Mouse (Mus musculus): ENCODE data around the gene Efcab7. TPM values are rescaled to one million over a fixed set of nuclear protein-coding genes. Genes with fewer than 3 reads are reported as not detected.

Gene Efcab7
- polyA plus RNA-seq, 1 experiment, result 15.2 TPM

GRCm38 (mm10) chr4:99881882-99882281 is 52.9 kb downstream of the Efcab7 start:
- Histone ChIP-seq H3K36me3 (ENCODE audit: control insufficient read depth, insufficient read depth) (peaks cover 3% of the 10 kb centered on the region), H3K79me2 (ENCODE audit: control insufficient read depth, insufficient read depth) (no peaks in the 10 kb centered on the region), H3K4me3 (ENCODE audit: insufficient read depth, poor library complexity, severe bottlenecking) (no peak overlapping the region), H3K79me3 (ENCODE audit: low read depth) (no peaks in the 10 kb centered on the region), H3ac (ENCODE audit: control insufficient read depth, insufficient read length, low read depth) (no peak overlapping the region), H3K27me3 (ENCODE audit: control insufficient read depth, insufficient read depth, insufficient read length) (no peaks in the 10 kb centered on the region)
- TF ChIP-seq USF1 (IDR thresholded peaks at IDR 0.05; ENCODE audit: low read depth) (no peak), MYOD1 (IDR thresholded peaks at IDR 0.05; ENCODE audit: control insufficient read depth, insufficient read length, low read depth) (no peak)

DNA sequence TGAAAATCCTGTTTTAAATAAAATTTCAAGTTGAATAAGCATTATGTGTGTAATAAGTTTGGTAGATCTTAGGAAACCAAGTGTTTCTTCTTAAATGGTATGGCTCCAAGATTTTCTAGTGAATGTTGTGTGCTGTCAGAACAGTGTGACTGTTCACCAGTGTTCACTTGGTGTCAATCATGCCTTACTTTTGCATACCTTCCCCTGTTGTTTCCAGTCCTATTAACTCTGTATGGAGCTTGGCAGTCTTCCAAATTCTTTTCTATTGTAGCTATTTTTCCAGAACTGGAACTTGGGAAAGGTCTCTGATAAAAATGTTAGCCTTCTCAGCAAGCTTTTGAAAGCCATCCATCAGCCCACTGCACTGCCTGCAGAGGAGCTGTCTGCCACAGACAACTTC is 53.4 kb downstream of the Efcab7 start:
- H3K79me2 ChIP-seq (ENCODE audit: control insufficient read depth, insufficient read depth), result no peaks in the 10 kb centered on the region
- H3ac ChIP-seq (ENCODE audit: control insufficient read depth, insufficient read length, low read depth), result no peak overlapping the region
- no peaks in the 10 kb centered on the region for H3K27me3 ChIP-seq (ENCODE audit: control insufficient read depth, insufficient read depth, insufficient read length)
- no peak overlapping the region for H3K4me3 ChIP-seq (ENCODE audit: insufficient read depth, poor library complexity, severe bottlenecking)
- peaks cover under 1% of the 10 kb centered on the region for H3K36me3 ChIP-seq (ENCODE audit: control insufficient read depth, insufficient read depth)
- TF ChIP-seq MAX (IDR thresholded peaks at IDR 0.05), result no peak
- TF ChIP-seq MYOD1 (IDR thresholded peaks at IDR 0.05; ENCODE audit: control insufficient read depth, insufficient read length, low read depth), result no peak
- no peaks in the 10 kb centered on the region for H3K79me3 ChIP-seq (ENCODE audit: low read depth)

- TF ChIP-seq CTCF (IDR thresholded peaks at IDR 0.05; ENCODE audit: control insufficient read depth, insufficient read depth, insufficient read length) (no peak), CEBPB (IDR thresholded peaks at IDR 0.05; ENCODE audit: low read depth) (no peak), MYOD1 (IDR thresholded peaks at IDR 0.05; ENCODE audit: control insufficient read depth, insufficient read length, low read depth) (no peak), MAX (IDR thresholded peaks at IDR 0.05) (no peak), FOSL1 (IDR thresholded peaks at IDR 0.05; ENCODE audit: insufficient read depth, low read length, poor library complexity, severe bottlenecking) (no peak), USF1 (IDR thresholded peaks at IDR 0.05; ENCODE audit: low read depth) (no peak), MYOG (IDR thresholded peaks at IDR 0.05; ENCODE audit: control insufficient read depth, extremely low read depth, insufficient read length) (no peak)
- Histone ChIP-seq H3K79me2 (ENCODE audit: control insufficient read depth, insufficient read depth) (no peaks in the 10 kb centered on the region), H3ac (ENCODE audit: control insufficient read depth, insufficient read length, low read depth) (no peak overlapping the region), H3K79me3 (ENCODE audit: low read depth) (no peaks in the 10 kb centered on the region), H3K27me3 (ENCODE audit: control insufficient read depth, insufficient read depth, insufficient read length) (no peaks in the 10 kb centered on the region), H3K4me3 (ENCODE audit: insufficient read depth, poor library complexity, severe bottlenecking) (no peak overlapping the region), H3K36me3 (ENCODE audit: control insufficient read depth, insufficient read depth) (peaks cover 6% of the 10 kb centered on the region)
Observed at GRCm38 (mm10) chr4:99913894-99914451, 85.0 kb downstream of the Efcab7 start.

DNA sequence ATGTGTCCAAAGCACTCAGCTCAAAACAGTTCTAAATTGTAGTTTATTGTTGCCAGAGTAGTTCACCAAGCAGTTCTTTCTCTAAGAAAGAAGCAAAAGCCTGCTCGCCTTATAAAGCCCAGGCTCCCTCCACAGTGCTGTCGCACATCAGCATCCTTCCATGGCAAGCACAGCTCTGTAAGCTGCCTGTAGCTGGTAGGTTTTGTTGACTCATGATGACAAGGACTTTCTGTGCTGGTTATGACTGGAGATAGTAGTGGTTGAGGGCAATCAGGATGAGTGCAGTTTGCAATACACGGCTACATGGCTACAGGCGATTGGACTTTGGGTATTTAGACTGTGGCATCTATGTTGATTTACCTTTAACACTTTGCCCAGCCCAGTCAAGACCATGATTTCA is 97.4 kb downstream of the Efcab7 start:
- no peak for TF ChIP-seq USF1 (IDR thresholded peaks at IDR 0.05; ENCODE audit: low read depth)
- Histone ChIP-seq H3K79me3 (ENCODE audit: low read depth) (peaks cover 4% of the 10 kb centered on the region), H3K27me3 (ENCODE audit: control insufficient read depth, insufficient read depth, insufficient read length) (no peaks in the 10 kb centered on the region), H3ac (ENCODE audit: control insufficient read depth, insufficient read length, low read depth) (no peak overlapping the region), H3K4me3 (ENCODE audit: insufficient read depth, poor library complexity, severe bottlenecking) (no peak overlapping the region), H3K79me2 (ENCODE audit: control insufficient read depth, insufficient read depth) (peaks cover 12% of the 10 kb centered on the region), H3K36me3 (ENCODE audit: control insufficient read depth, insufficient read depth) (no peaks in the 10 kb centered on the region)

GRCm38 (mm10) chr4:99928521-99928920 is 99.5 kb downstream of the Efcab7 start:
- Histone ChIP-seq H3K36me3 (ENCODE audit: control insufficient read depth, insufficient read depth) (no peaks in the 10 kb centered on the region), H3K79me2 (ENCODE audit: control insufficient read depth, insufficient read depth) (peaks cover 25% of the 10 kb centered on the region), H3K27me3 (ENCODE audit: control insufficient read depth, insufficient read depth, insufficient read length) (no peaks in the 10 kb centered on the region), H3K4me3 (ENCODE audit: insufficient read depth, poor library complexity, severe bottlenecking) (no peak overlapping the region), H3K79me3 (ENCODE audit: low read depth) (peaks cover 6% of the 10 kb centered on the region), H3ac (ENCODE audit: control insufficient read depth, insufficient read length, low read depth) (no peak overlapping the region)
- no peak for TF ChIP-seq USF1 (IDR thresholded peaks at IDR 0.05; ENCODE audit: low read depth)
- no peak for TF ChIP-seq CTCF (IDR thresholded peaks at IDR 0.05; ENCODE audit: control insufficient read depth, insufficient read depth, insufficient read length)
- no peak for TF ChIP-seq MAX (IDR thresholded peaks at IDR 0.05)
- no peak for TF ChIP-seq CEBPB (IDR thresholded peaks at IDR 0.05; ENCODE audit: low read depth)
- TF ChIP-seq MYOD1 (IDR thresholded peaks at IDR 0.05; ENCODE audit: control insufficient read depth, insufficient read length, low read depth), result no peak
- no peak for TF ChIP-seq FOSL1 (IDR thresholded peaks at IDR 0.05; ENCODE audit: insufficient read depth, low read length, poor library complexity, severe bottlenecking)
- TF ChIP-seq MYOG (IDR thresholded peaks at IDR 0.05; ENCODE audit: control insufficient read depth, extremely low read depth, insufficient read length), result no peak

GRCm38 (mm10) chr4:99929149-99929612 is 100.2 kb downstream of the Efcab7 start, which contains the start of gene Pgm1:
Gene Pgm1, plus strand, starts transcription at chr4:99929414.
- H3K4me3 ChIP-seq (ENCODE audit: insufficient read depth, poor library complexity, severe bottlenecking), result peak within 1 kb of the TSS; percentile 61
- TF ChIP-seq MAX (IDR thresholded peaks at IDR 0.05) (no peak), USF1 (IDR thresholded peaks at IDR 0.05; ENCODE audit: low read depth) (peak; percentile 60)
- H3K27me3 ChIP-seq (ENCODE audit: control insufficient read depth, insufficient read depth, insufficient read length), result no peaks in the 10 kb centered on the region
- peaks cover 6% of the 10 kb centered on the region for H3K79me3 ChIP-seq (ENCODE audit: low read depth)
- no peaks in the 10 kb centered on the region for H3K36me3 ChIP-seq (ENCODE audit: control insufficient read depth, insufficient read depth)
- peak within 1 kb of the TSS; percentile 72 for H3ac ChIP-seq (ENCODE audit: control insufficient read depth, insufficient read length, low read depth)
- peaks cover 25% of the 10 kb centered on the region for H3K79me2 ChIP-seq (ENCODE audit: control insufficient read depth, insufficient read depth)

All from C2C12 (cell line).